Mouse (Mus musculus) erythroblast, adult 5-6 weeks (primary cell): ENCODE results near the gene Rab38. TPM values are rescaled to one million over a fixed set of nuclear protein-coding genes. Genes with fewer than 3 reads are reported as not detected.

Source experiments
- ATAC-seq: replicated peaks from 2 replicates; pipeline ENCODE4 v1.8.0; 2016; ENCODE audit warnings: moderate number of reproducible peaks, mild to moderate bottlenecking, moderate TSS enrichment, inconsistent platforms; ENCODE audit not compliant: poor library complexity, low FRiP score, severe bottlenecking
- total RNA-seq, 2 experiments: library from RNA; stranded (forward) in 1 of 2; stranded (reverse) in 1 of 2; fragments of 150-400 nt in 1 of 2; fragments of 200-764, 138-1000 nt in 1 of 2; gene quantifications; 2 replicates each; pipeline versions ENCODE4 v1.2.3 to v1.2.4; 2015 to 2017; ENCODE audit warnings: low replicate concordance in 2 of 2

Rab38 gene
- total RNA-seq (2015; ENCODE audit: low replicate concordance) (3.7 and 7.3 TPM in 2 replicates), total RNA-seq (2017; ENCODE audit: low replicate concordance) (2.4 and 4.9 TPM in 2 replicates)

DNA sequence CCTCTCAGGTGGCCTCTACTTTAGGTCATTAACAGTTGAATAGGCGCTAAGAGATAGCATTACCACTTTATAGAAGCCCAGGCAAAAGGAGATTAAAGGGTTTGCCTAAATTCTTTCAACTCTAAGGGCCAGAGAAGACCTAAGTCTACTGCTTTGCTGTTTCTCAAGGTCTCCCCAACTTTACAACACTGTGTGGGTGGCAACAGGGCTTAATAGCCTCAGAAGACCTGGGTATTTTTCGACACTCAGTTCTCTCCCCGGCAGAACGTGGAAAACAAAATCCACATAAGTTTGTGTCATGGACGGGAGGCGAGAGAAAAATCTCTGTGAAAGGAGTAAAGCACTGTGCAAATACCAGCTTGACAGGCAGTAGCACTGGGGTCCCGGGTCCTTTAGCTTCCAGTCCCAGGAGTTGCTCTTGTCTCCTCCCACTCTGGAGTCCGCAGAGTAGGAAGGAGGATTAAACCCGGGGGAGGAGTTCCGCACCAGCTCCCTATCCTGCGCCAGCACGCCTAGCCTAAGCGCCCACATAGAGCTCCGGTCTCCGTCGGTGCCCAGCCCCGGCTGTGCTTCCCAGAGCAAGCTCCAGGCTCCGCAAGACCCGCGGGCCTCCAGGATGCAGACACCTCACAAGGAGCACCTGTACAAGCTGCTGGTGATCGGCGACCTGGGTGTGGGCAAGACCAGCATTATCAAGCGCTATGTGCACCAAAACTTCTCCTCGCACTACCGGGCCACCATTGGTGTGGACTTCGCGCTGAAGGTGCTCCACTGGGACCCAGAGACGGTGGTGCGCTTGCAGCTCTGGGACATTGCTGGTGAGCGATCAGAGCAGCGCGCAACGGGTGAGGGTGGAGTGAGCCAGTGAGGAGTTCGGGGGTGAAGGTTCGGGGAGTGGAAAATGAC, at the start of gene Rab38:
Rab38 (plus strand) TSS at position 488 of the 906 bp plus-strand sequence.
- peak; percentile 65 for ATAC-seq

DNA sequence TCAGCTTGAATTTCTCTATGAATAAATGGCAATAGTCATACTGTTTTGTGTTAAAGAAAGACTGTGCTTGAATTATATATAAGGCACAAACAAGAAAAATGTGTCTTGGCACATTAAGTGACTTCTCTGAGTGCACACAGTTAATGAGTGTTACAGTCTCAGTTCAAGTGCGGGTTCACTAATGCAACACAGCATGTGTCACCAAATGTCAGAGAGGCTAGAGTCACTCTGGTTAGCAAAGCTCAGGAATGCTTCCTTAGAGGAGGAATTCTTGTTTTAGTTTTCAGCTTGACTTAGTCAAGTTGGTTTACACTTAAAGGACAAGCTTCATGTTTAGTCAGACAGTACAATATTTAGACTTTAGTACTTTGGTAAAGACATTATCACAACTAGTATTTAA, 35.5 kb upstream of the Rab38 start:
- no peak for ATAC-seq

GRCm38 (mm10) chr7:88395745-88396144, 34.3 kb upstream of the Rab38 start:
- ATAC-seq: no peak

GRCm38 (mm10) chr7:88405311-88405710, 24.8 kb upstream of the Rab38 start:
- no peak for ATAC-seq

- no peak for ATAC-seq
Measured at GRCm38 (mm10) chr7:88406466-88406865, 23.6 kb upstream of the Rab38 start.

GRCm38 (mm10) chr7:88421821-88422220, 8.3 kb upstream of the Rab38 start:
- no peak for ATAC-seq

GRCm38 (mm10) chr7:88423889-88424288, 6.2 kb upstream of the Rab38 start:
- no peak for ATAC-seq

DNA sequence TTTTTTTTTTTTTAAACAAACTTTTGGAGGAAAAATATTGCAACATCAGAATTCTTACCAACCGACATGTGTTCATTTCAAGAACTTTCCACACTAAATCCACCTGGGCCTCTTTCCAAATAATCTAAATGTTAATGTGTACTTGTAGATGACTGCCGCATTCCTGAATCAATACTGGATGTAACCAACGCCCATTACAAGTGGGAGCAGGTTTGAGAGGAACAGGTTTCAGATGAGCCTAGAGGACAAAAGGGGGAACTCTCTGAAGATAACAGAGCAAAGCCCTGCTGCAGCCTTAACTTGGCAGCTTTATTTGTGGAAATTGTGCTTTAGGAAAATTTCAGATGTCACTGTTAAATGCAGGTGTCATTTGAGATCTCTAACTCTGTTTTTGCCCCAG, 4.3 kb upstream of the Rab38 start:
- no peak for ATAC-seq

- ATAC-seq: no peak
Measured at GRCm38 (mm10) chr7:88427484-88427883, 2.6 kb upstream of the Rab38 start.

GRCm38 (mm10) chr7:88430692-88431084, 615 bp downstream of the Rab38 start:
- no peak for ATAC-seq

GRCm38 (mm10) chr7:88440301-88440700, 10.2 kb downstream of the Rab38 start:
- no peak for ATAC-seq

GRCm38 (mm10) chr7:88442649-88443048, 12.6 kb downstream of the Rab38 start:
- no peak for ATAC-seq

GRCm38 (mm10) chr7:88443435-88443834, 13.4 kb downstream of the Rab38 start:
- no peak for ATAC-seq

DNA sequence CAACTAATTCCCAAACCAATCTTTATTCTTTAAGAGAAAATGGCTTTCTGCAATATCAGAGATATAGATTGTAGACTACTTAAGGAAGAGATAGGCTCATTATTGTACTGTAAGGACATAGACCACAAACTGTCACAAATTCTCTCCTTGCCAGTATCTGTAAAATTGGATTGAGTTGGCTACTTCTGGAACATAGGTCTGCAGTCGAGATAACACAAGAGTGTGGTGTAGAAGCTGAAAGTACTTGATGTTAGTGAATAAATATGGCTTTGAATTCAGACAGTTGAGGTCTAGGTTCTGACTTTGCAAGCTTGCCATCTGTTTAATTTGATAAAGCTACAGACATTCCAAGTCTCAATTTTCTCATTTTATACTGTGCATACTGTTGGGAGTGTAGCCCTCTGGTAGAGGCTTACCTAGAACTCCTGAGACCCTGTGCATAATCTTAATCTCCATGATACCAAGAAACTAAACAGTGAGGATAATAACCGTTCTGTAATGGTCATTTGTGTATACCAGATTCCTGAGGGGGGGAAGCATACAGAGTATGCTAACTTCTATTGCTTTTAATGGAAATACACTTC, 15.3 kb downstream of the Rab38 start:
- ATAC-seq: no peak

GRCm38 (mm10) chr7:88453234-88453633, 23.2 kb downstream of the Rab38 start:
- no peak for ATAC-seq

DNA sequence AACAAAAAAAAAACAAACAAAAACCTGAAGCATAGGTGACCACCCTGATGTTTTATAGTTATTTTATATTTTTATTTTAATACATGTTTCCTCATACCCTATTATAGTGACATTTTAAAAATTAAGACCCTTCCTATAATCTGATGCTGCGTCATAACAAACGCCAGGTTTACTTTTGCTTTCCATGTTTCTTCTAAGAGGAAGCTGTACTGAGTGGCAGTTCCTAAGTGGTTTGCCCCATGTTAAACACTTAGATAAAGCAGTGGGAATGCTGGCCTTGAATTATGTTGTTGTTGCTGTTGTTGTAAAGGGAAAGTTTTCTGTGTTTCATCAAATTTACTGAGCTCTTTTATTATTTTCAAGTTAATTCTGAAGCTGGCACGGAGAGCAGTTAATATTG, 27.8 kb downstream of the Rab38 start:
- no peak for ATAC-seq

DNA sequence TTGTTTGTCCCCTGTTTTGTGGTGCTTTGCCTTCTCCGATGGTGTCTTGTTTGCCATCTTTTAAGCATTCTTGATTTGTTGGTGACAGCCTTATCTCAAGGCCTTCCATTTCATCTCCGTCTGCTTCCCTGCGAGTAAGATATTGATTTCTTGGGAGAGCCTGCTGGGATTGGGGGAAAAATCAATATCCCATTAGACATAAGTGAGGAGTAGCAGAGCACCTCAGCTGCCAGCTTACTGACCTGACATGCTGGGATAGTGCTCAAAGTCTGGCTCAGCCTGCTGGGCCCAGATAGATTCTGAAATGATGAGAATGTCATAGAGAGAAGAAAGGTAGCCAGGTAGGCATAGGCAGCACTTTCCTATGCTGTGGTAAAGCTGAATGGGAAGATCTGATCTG, 37.7 kb downstream of the Rab38 start:
- no peak for ATAC-seq

GRCm38 (mm10) chr7:88482110-88482619, 52.1 kb downstream of the Rab38 start:
- 0 out of 2 replicates have a peak, but pooled peaks have one; percentile 49 for ATAC-seq

DNA sequence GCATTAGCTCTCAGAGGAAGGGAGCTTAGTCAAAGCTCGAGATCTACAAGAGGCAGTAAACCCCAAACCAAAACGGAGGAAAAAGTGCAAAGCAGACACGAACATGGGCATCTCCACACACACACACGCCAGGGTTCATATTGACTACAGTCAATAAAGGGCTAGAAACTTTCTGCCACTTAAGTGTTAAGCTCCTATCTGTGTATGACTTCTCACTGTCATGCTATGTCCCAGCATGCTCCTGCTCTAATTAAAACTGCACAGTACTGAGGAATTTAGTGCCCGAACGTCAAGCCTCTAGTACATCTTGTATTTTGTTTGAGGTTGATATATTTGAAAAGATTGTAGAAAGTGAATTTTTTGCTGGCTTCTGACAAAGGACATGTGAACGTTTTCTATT, 52.6 kb downstream of the Rab38 start:
- peak; percentile 53; the same call in 1 of the 2 replicates for ATAC-seq

DNA sequence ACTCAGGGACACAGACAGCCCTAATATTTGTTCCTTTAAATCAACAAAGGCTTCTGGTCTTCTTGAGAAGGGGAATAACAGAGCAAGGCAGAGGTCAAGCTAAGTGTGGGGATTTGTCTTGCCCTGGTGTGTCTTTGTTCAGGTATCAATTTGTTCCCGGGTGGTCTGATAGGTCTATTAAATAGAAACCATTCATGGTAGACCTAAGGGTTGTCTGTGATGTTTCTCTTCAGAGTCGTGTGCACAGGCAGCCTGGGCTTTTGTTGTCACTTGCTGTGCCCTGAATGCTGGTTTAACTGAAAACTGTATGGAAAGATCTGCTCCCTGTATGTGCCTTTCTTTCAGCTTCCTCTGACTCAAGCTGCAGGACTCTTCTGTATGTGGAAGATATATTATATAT, 60.9 kb downstream of the Rab38 start:
- ATAC-seq: no peak
